Mouse (Mus musculus): ENCODE measurements around the gene Homer1. TPM values are rescaled to one million over a fixed set of nuclear protein-coding genes. Genes with fewer than 3 reads are reported as not detected.

Homer1 gene
- polyA plus RNA-seq, 1 experiment from 2014 or later: 7.1 TPM

- ATAC-seq (ENCODE audit: insufficient number of reproducible peaks, insufficient read depth, low FRiP score, low TSS enrichment, low read depth): no peak
- peak overlapping the region; percentile 62 for H3K9ac ChIP-seq
Measured at GRCm38 (mm10) chr13:93305636-93306035, 6.2 kb downstream of the Homer1 start.

GRCm38 (mm10) chr13:93306545-93306944, 7.1 kb downstream of the Homer1 start:
- 0 out of 2 replicates have a peak overlapping the region, but pooled peaks have one; percentile 7 for H3K4me3 ChIP-seq
- 60% methylated on average over 3 of the region's 3 CpGs for WGBS
- no peak for ATAC-seq (ENCODE audit: insufficient number of reproducible peaks, insufficient read depth, low FRiP score, low TSS enrichment, low read depth)
- H3K9me3 ChIP-seq: no peaks in the 10 kb centered on the region
- no peaks in the 10 kb centered on the region for H3K36me3 ChIP-seq
- H3K4me1 ChIP-seq: peaks cover 30% of the 10 kb centered on the region
- peak overlapping the region; percentile 71 for H3K4me2 ChIP-seq
- H3K27ac ChIP-seq: no peak overlapping the region
- H3K27me3 ChIP-seq: no peaks in the 10 kb centered on the region
- H3K9ac ChIP-seq: no peak overlapping the region

More at GRCm38 (mm10) chr13:93305636-93306035, 6.2 kb downstream of the Homer1 start:
- Histone ChIP-seq H3K4me1 (peaks cover 26% of the 10 kb centered on the region), H3K4me3 (peak overlapping the region; percentile 78), H3K36me3 (no peaks in the 10 kb centered on the region), H3K9me3 (no peaks in the 10 kb centered on the region), H3K4me2 (peak overlapping the region; percentile 71), H3K27me3 (no peaks in the 10 kb centered on the region), H3K27ac (no peak overlapping the region)
- WGBS: 19% methylated on average over 7 of the region's 7 CpGs

- no peaks in the 10 kb centered on the region for H3K9me3 ChIP-seq
- H3K27ac ChIP-seq: no peak overlapping the region
- H3K36me3 ChIP-seq: no peaks in the 10 kb centered on the region
- H3K27me3 ChIP-seq: no peaks in the 10 kb centered on the region
- WGBS: 12% methylated on average over 7 of the region's 7 CpGs
- H3K4me2 ChIP-seq: peak overlapping the region; percentile 29
- H3K9ac ChIP-seq: no peak overlapping the region
- H3K4me1 ChIP-seq: peaks cover 30% of the 10 kb centered on the region
- no peak for ATAC-seq (ENCODE audit: insufficient number of reproducible peaks, insufficient read depth, low FRiP score, low TSS enrichment, low read depth)
- no peak overlapping the region for H3K4me3 ChIP-seq
Measured at GRCm38 (mm10) chr13:93307700-93308099, 8.3 kb downstream of the Homer1 start.

GRCm38 (mm10) chr13:93309295-93309694, 9.9 kb downstream of the Homer1 start:
- no peaks in the 10 kb centered on the region for H3K36me3 ChIP-seq
- no peaks in the 10 kb centered on the region for H3K9me3 ChIP-seq
- H3K27me3 ChIP-seq: no peaks in the 10 kb centered on the region
- no peak overlapping the region for H3K9ac ChIP-seq
- no peak overlapping the region for H3K4me2 ChIP-seq
- WGBS: 60% methylated on average over 1 of the region's 1 CpGs
- H3K4me3 ChIP-seq: no peak overlapping the region
- ATAC-seq (ENCODE audit: insufficient number of reproducible peaks, insufficient read depth, low FRiP score, low TSS enrichment, low read depth): no peak
- H3K27ac ChIP-seq: no peak overlapping the region
- H3K4me1 ChIP-seq: peaks cover 30% of the 10 kb centered on the region

GRCm38 (mm10) chr13:93312518-93312917, 13.1 kb downstream of the Homer1 start:
- no peaks in the 10 kb centered on the region for H3K36me3 ChIP-seq
- H3K9ac ChIP-seq: no peak overlapping the region
- H3K4me1 ChIP-seq: peaks cover 16% of the 10 kb centered on the region
- H3K27me3 ChIP-seq: no peaks in the 10 kb centered on the region
- no peak overlapping the region for H3K4me2 ChIP-seq
- no peaks in the 10 kb centered on the region for H3K9me3 ChIP-seq
- no peak for ATAC-seq (ENCODE audit: insufficient number of reproducible peaks, insufficient read depth, low FRiP score, low TSS enrichment, low read depth)
- H3K27ac ChIP-seq: no peak overlapping the region
- H3K4me3 ChIP-seq: no peak overlapping the region

- no peak overlapping the region for H3K4me2 ChIP-seq
- H3K9ac ChIP-seq: no peak overlapping the region
- H3K9me3 ChIP-seq: no peaks in the 10 kb centered on the region
- 86% methylated on average over 4 of the region's 4 CpGs for WGBS
- H3K4me1 ChIP-seq: peaks cover 4% of the 10 kb centered on the region; the same call in 1 of the 2 replicates
- H3K4me3 ChIP-seq: no peak overlapping the region
- no peak for ATAC-seq (ENCODE audit: insufficient number of reproducible peaks, insufficient read depth, low FRiP score, low TSS enrichment, low read depth)
- no peaks in the 10 kb centered on the region for H3K27me3 ChIP-seq
- no peak overlapping the region for H3K27ac ChIP-seq
- no peaks in the 10 kb centered on the region for H3K36me3 ChIP-seq
Measured at GRCm38 (mm10) chr13:93314322-93314721, 14.9 kb downstream of the Homer1 start.

GRCm38 (mm10) chr13:93320089-93320488, 20.7 kb downstream of the Homer1 start:
- no peak overlapping the region for H3K27ac ChIP-seq
- H3K36me3 ChIP-seq: no peaks in the 10 kb centered on the region
- no peak overlapping the region for H3K9ac ChIP-seq
- H3K27me3 ChIP-seq: no peaks in the 10 kb centered on the region
- H3K4me3 ChIP-seq: no peak overlapping the region
- ATAC-seq (ENCODE audit: insufficient number of reproducible peaks, insufficient read depth, low FRiP score, low TSS enrichment, low read depth): no peak
- H3K4me2 ChIP-seq: no peak overlapping the region
- 83% methylated on average over 5 of the region's 5 CpGs for WGBS
- no peaks in the 10 kb centered on the region for H3K9me3 ChIP-seq
- no peaks in the 10 kb centered on the region for H3K4me1 ChIP-seq

- H3K4me3 ChIP-seq: no peak overlapping the region
Measured at GRCm38 (mm10) chr13:93326326-93326725, 26.9 kb downstream of the Homer1 start.

GRCm38 (mm10) chr13:93331721-93332120, 32.3 kb downstream of the Homer1 start:
- ATAC-seq (ENCODE audit: insufficient number of reproducible peaks, insufficient read depth, low FRiP score, low TSS enrichment, low read depth): no peak
- Histone ChIP-seq H3K9me3 (no peaks in the 10 kb centered on the region), H3K4me3 (no peak overlapping the region), H3K9ac (no peak overlapping the region), H3K4me1 (no peaks in the 10 kb centered on the region), H3K4me2 (no peak overlapping the region), H3K27ac (no peak overlapping the region), H3K27me3 (no peaks in the 10 kb centered on the region), H3K36me3 (no peaks in the 10 kb centered on the region)
- WGBS: 86% methylated on average over 2 of the region's 2 CpGs

More at GRCm38 (mm10) chr13:93326326-93326725, 26.9 kb downstream of the Homer1 start:
- Histone ChIP-seq H3K4me1 (no peaks in the 10 kb centered on the region), H3K4me2 (no peak overlapping the region), H3K27ac (no peak overlapping the region), H3K27me3 (no peaks in the 10 kb centered on the region), H3K36me3 (no peaks in the 10 kb centered on the region), H3K9ac (no peak overlapping the region), H3K9me3 (no peaks in the 10 kb centered on the region)
- 81% methylated on average over 3 of the region's 3 CpGs for whole genome bisulfite sequencing
- no peak for ATAC-seq (ENCODE audit: insufficient number of reproducible peaks, insufficient read depth, low FRiP score, low TSS enrichment, low read depth)

- Histone ChIP-seq H3K36me3 (no peaks in the 10 kb centered on the region), H3K4me1 (no peaks in the 10 kb centered on the region), H3K4me2 (no peak overlapping the region), H3K27ac (no peak overlapping the region), H3K9me3 (no peaks in the 10 kb centered on the region), H3K27me3 (no peaks in the 10 kb centered on the region), H3K9ac (no peak overlapping the region), H3K4me3 (no peak overlapping the region)
- no peak for ATAC-seq (ENCODE audit: insufficient number of reproducible peaks, insufficient read depth, low FRiP score, low TSS enrichment, low read depth)
- WGBS: 90% methylated on average over 13 of the region's 13 CpGs
Measured at GRCm38 (mm10) chr13:93332491-93332890, 33.1 kb downstream of the Homer1 start.

GRCm38 (mm10) chr13:93335337-93335736, 35.9 kb downstream of the Homer1 start:
- Histone ChIP-seq H3K4me3 (no peak overlapping the region), H3K9ac (no peak overlapping the region), H3K36me3 (no peaks in the 10 kb centered on the region), H3K27ac (no peak overlapping the region), H3K4me2 (no peak overlapping the region), H3K9me3 (no peaks in the 10 kb centered on the region), H3K27me3 (no peaks in the 10 kb centered on the region), H3K4me1 (peaks cover 5% of the 10 kb centered on the region; the same call in 1 of the 2 replicates)
- no peak for ATAC-seq (ENCODE audit: insufficient number of reproducible peaks, insufficient read depth, low FRiP score, low TSS enrichment, low read depth)
- 76% methylated on average over 3 of the region's 3 CpGs for WGBS

GRCm38 (mm10) chr13:93338394-93338793, 39.0 kb downstream of the Homer1 start:
- no peak overlapping the region for H3K9ac ChIP-seq
- H3K9me3 ChIP-seq: no peaks in the 10 kb centered on the region
- no peak overlapping the region for H3K4me2 ChIP-seq
- H3K36me3 ChIP-seq: no peaks in the 10 kb centered on the region
- H3K27ac ChIP-seq: no peak overlapping the region
- no peak overlapping the region for H3K4me3 ChIP-seq
- no peak for ATAC-seq (ENCODE audit: insufficient number of reproducible peaks, insufficient read depth, low FRiP score, low TSS enrichment, low read depth)
- peaks cover 5% of the 10 kb centered on the region; the same call in 1 of the 2 replicates for H3K4me1 ChIP-seq
- WGBS: 35% methylated on average over 5 of the region's 5 CpGs
- H3K27me3 ChIP-seq: no peaks in the 10 kb centered on the region
